Mouse (Mus musculus): ENCODE measurements at regions not wholly inside any gene's neighbourhood (a gene's known extent, or its start where the extent isn't known, plus 50 kb on each side); places are given as distances from the start of the nearest gene placed in this dataset.

GRCm38 (mm10) chr4:73542331-73542730, 65.3 kb upstream of the Gm11238 start:
- DNase-seq = no peak

GRCm38 (mm10) chr4:73531604-73532003, 76.1 kb upstream of the Gm11238 start:
- DNase-seq = no peak

- DNase-seq = no peak
These were observed 83.0 kb upstream of the Gm11238 start for GRCm38 (mm10) chr4:73524579-73525208.

- DNase-seq = no peak
These were observed 88.8 kb upstream of the Gm11238 start for GRCm38 (mm10) chr4:73518742-73519384.

- no peak for DNase-seq
These were observed 90.1 kb upstream of the Gm11238 start for GRCm38 (mm10) chr4:73517559-73517958.

GRCm38 (mm10) chr4:73516717-73517116, 91.0 kb upstream of the Gm11238 start:
- no peak for DNase-seq

GRCm38 (mm10) chr4:73506860-73507259, 100.8 kb upstream of the Gm11238 start:
- DNase-seq = peak; percentile 9

GRCm38 (mm10) chr4:73489199-73489598, 84.3 kb upstream of the Gm11487 start:
- no peak for DNase-seq

GRCm38 (mm10) chr4:73488297-73489049, 83.6 kb upstream of the Gm11487 start:
- DNase-seq = no peak

- DNase-seq = no peak
These were observed 63.2 kb upstream of the Gm11487 start for GRCm38 (mm10) chr4:73467982-73468565.
